Mouse (Mus musculus) thymus, adult 2 months (tissue): ENCODE measurements around the gene Elovl6.

Experiments
- CTCF ChIP-seq: fragments of 200-500 bp; IDR thresholded peaks from 2 replicates; pipeline ENCODE4 v1.5.1; 2012; ENCODE audit warnings: mild to moderate bottlenecking, control low read depth, low read length, moderate library complexity, borderline replicate concordance; ENCODE audit not compliant: control insufficient read depth, poor library complexity, insufficient read depth; ENCODE audit errors: extremely low read depth
- POLR2A ChIP-seq: fragments of 200-500 bp; IDR thresholded peaks from 2 replicates; pipeline ENCODE4 v1.6.1; 2012; ENCODE audit warnings: mild to moderate bottlenecking, low read length, control low read depth, moderate library complexity; ENCODE audit not compliant: control insufficient read depth, poor library complexity, insufficient read depth; ENCODE audit errors: extremely low read depth

- no peak for TF ChIP-seq CTCF
- no peak for TF ChIP-seq POLR2A
These were observed 25.4 kb downstream of the Elovl6 start for GRCm38 (mm10) chr3:129557566-129557965.
